ENCODE assay signal across 15 mouse cellular contexts in the genomic region with DNA sequence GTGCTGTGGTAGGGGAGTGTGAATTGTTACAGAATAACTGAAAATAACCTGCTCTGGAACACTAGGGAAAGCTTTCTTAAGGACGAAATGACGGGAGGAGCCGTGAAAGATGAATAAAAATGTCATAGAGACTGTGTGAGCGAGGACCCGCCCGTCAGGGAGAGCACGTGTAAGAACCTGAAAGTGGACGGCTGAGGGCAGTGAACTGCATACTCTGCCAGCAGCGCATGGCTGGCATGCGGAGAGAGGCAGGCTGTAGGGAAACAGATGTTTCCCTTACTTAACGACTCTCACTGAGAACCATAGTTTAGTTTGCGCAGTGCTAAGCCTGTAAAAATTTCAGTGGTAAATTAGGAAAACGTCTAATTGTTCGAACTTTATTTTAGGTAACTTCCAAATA. TPM values are rescaled to one million over a fixed set of nuclear protein-coding genes. Genes with fewer than 3 reads are reported as not detected.
DNase-seq lines count a peak whose midpoint lies in the region; ATAC-seq lines count a peak whose summit lies in the region.
"Had no signal": no experiment of that assay in that cellular context is flagged by ENCODE, and none has a peak within 500 bp of the region (broad histone marks: within the 10 kb centered on the region; RNA-seq: fewer than 3 reads in every experiment).

No protein-coding gene starts in this region.

- 76% methylated on average over 14 of the region's 14 CpGs for WGBS in liver, embryonic 11.5 days
- WGBS in limb, embryonic 12.5 days = 16% methylated on average over 14 of the region's 14 CpGs

- ATAC-seq in liver, embryonic 11.5 days (replicated peaks; ENCODE audit: low FRiP score) = no peak
- peak; percentile 66; the same call in 1 of the 2 replicates for ATAC-seq in limb, embryonic 12.5 days (ENCODE audit: insufficient number of reproducible peaks, insufficient read depth, low FRiP score, low TSS enrichment, low read depth)
- ATAC-seq: inflammation-experienced regulatory T-cells, adult 6 months; midbrain, embryonic 16.5 days had no signal

- no peak overlapping the region for H3K9ac ChIP-seq in liver, embryonic 11.5 days (ENCODE audit: low read depth, low read length)
- H3K9ac ChIP-seq in limb, embryonic 12.5 days (replicated peaks) = no peak overlapping the region
- H3K9ac ChIP-seq: liver, embryonic 14.5 days; neural tube, embryonic 12.5 days had no signal

- no peak overlapping the region for H3K4me2 ChIP-seq in liver, embryonic 11.5 days
- peak overlapping the region; percentile 16 for H3K4me2 ChIP-seq in limb, embryonic 12.5 days
- H3K4me2 ChIP-seq: neural tube, embryonic 12.5 days had no signal

- peak; percentile 40 for DNase-seq in embryo, embryonic 10 days (ENCODE audit: low spot score)
- DNase-seq in embryo, embryonic 9.5 days (ENCODE audit: extremely low spot score) = no peak
- DNase-seq in liver = peak; percentile 25
- DNase-seq in liver, embryonic 11.5 days (ENCODE audit: low spot score) = no peak
- DNase-seq in 416B (ENCODE audit: low read depth) = peak; percentile 76
- no peak for DNase-seq in layer of hippocampus, postnatal 36 days
- DNase-seq in spleen, postnatal 36 days (ENCODE audit: low spot score in 2 of 2) = no peak
- DNase-seq: adrenal gland, adult 8-10 months; heart, adult 2 months; right cerebral cortex, adult 18-20 months had no signal

- H3K9me3 ChIP-seq in liver, embryonic 11.5 days (ENCODE audit: control insufficient read depth, low read length) = no peaks in the 10 kb centered on the region
- H3K9me3 ChIP-seq in limb, embryonic 12.5 days = no peaks in the 10 kb centered on the region
- H3K9me3 ChIP-seq: neural tube, embryonic 12.5 days had no signal

- H3K27me3 ChIP-seq in liver, embryonic 11.5 days (replicated peaks; ENCODE audit: control insufficient read depth, insufficient read depth, low read length) = no peaks in the 10 kb centered on the region
- no peaks in the 10 kb centered on the region for H3K27me3 ChIP-seq in limb, embryonic 12.5 days
- H3K27me3 ChIP-seq: neural tube, embryonic 12.5 days had no signal

- H3K27ac ChIP-seq in liver, embryonic 11.5 days (ENCODE audit: low read depth, low read length) = no peak overlapping the region
- no peak overlapping the region for H3K27ac ChIP-seq in limb, embryonic 12.5 days
- H3K27ac ChIP-seq: heart, adult 2 months; liver, embryonic 14.5 days; neural tube, embryonic 12.5 days had no signal

- H3K4me1 ChIP-seq in liver, embryonic 11.5 days (replicated peaks; ENCODE audit: control insufficient read depth, insufficient read depth, low read length) = no peaks in the 10 kb centered on the region
- peaks cover 10% of the 10 kb centered on the region for H3K4me1 ChIP-seq in limb, embryonic 12.5 days (replicated peaks)
- H3K4me1 ChIP-seq: neural tube, embryonic 12.5 days had no signal

- H3K36me3 ChIP-seq in liver, embryonic 11.5 days (ENCODE audit: control insufficient read depth, insufficient read depth, low read length) = peaks cover 5% of the 10 kb centered on the region; the same call in 1 of the 2 replicates
- no peaks in the 10 kb centered on the region for H3K36me3 ChIP-seq in limb, embryonic 12.5 days
- H3K36me3 ChIP-seq: neural tube, embryonic 12.5 days had no signal

- H3K4me3 ChIP-seq in liver, embryonic 11.5 days (ENCODE audit: low read depth, low read length) = no peak overlapping the region
- no peak overlapping the region for H3K4me3 ChIP-seq in limb, embryonic 12.5 days (replicated peaks)
- H3K4me3 ChIP-seq: heart, adult 2 months; neural tube, embryonic 12.5 days had no signal

RNA-seq across cellular contexts. Expression of a gene that starts 35.0 kb away (rescaled TPM):
- polyA plus RNA-seq in liver, embryonic 11.5 days (2014; fragmentation: Nextera tagmentation; extraction: Ambion mirVana) = 53.3 and 62.0 TPM in 2 replicates
- 6.7 and 7.4 TPM in 2 replicates for polyA plus RNA-seq in limb, embryonic 12.5 days (2016; fragmentation: Nextera tagmentation; extraction: Ambion mirVana)
- total RNA-seq in layer of hippocampus, postnatal 36 days (2021) = 10 to 100 TPM; 48.1 to 52.3 TPM

Comparison
In these comparisons a context has a peak if more than half of its experiments do, and no peak if none do; other contexts are left out.
1. DNase-seq: peak in embryo, embryonic 10 days (single experiment), liver (single experiment) and 416B (single experiment); none in embryo, embryonic 9.5 days (single experiment), liver, embryonic 11.5 days (single experiment), layer of hippocampus, postnatal 36 days (0 of 2) and spleen, postnatal 36 days (0 of 2).